Mouse (Mus musculus) MEL (cell line): ENCODE data around the gene Mboat1.

Experiments
- CHD1 ChIP-seq: IDR thresholded peaks from 2 replicates; pipeline ENCODE4 v1.6.1; 2012; ENCODE audit warnings: low read depth, mild to moderate bottlenecking, inconsistent platforms, low read length, improper control_type of control experiment
- ELF1 ChIP-seq: IDR thresholded peaks from 2 replicates; pipeline ENCODE4 v1.6.1; 2014; ENCODE audit warnings: low read depth, mild to moderate bottlenecking, inconsistent platforms, low read length, improper control_type of control experiment, moderate library complexity
- MXI1 ChIP-seq: IDR thresholded peaks from 2 replicates; pipeline ENCODE4 v1.6.1; 2011; ENCODE audit warnings: mild to moderate bottlenecking, low read depth, low read length, improper control_type of control experiment
- POLR2A ChIP-seq, 2 experiments: IDR thresholded peaks; 2 replicates each; pipeline ENCODE4 v1.6.1; 2011 to 2012; ENCODE audit warnings: low read length in 2 of 2, mild to moderate bottlenecking in 2 of 2, control low read depth in 1 of 2, improper control_type of control experiment in 1 of 2, low read depth in 1 of 2, moderate library complexity in 1 of 2; ENCODE audit not compliant: control insufficient read depth in 1 of 2, insufficient read depth in 1 of 2, poor library complexity in 1 of 2

DNA sequence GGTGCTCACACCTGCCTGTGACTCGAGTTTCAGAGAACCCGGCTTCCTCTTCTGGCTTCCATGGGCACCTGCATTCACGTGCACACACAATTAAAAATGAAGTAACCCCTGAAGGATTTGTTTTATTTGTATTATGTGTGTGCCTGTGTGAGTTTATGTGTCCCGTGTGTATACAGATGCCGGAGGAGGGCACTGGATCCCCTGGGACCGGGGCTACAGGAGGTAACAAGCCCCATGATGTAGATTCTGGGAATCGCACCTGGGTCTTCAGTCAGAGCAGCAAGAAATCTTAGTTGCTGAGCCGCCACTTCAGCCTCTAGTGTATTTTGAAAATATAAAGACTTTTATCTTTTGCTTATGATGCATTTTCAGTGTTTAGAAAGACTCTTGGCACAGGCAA, 60.4 kb downstream of the Mboat1 start:
- TF ChIP-seq MXI1, result no peak
- no peak for TF ChIP-seq CHD1
- no peak for TF ChIP-seq ELF1
- no peak for TF ChIP-seq POLR2A (IDR thresholded peaks at IDR 0.05; ENCODE audit: control insufficient read depth in 1 of 2, insufficient read depth in 1 of 2, low read depth in 1 of 2, low read length in 2 of 2, poor library complexity in 1 of 2)
